Mouse (Mus musculus) liver, postnatal 0 days (tissue): ENCODE measurements at regions not wholly inside any gene's neighbourhood (a gene's known extent, or its start where the extent isn't known, plus 50 kb on each side); places are given as distances from the start of the nearest gene placed in this dataset.

Source experiments
- ATAC-seq: fragments of 200-750 bp; cut with Nextera tagmentation; 2 replicates; pipeline ENCODE4 v1.8.0; 2017; ENCODE audit warnings: mild to moderate bottlenecking, moderate library complexity
- DNase-seq: peaks from one replicate; pipeline ENCODE4 v3.0.0-alpha.2; 2016
- H3K27ac ChIP-seq: fragments of 300-500 bp; sonication (generic); 2 replicates; pipeline ENCODE4 v1.5.1; 2014; ENCODE audit warnings: antibody characterized with exemption, moderate library complexity, mild to moderate bottlenecking, low read depth
- H3K27me3 ChIP-seq: fragments of 300-500 bp; sonication (generic); 2 replicates; pipeline ENCODE4 v1.6.1; 2014; ENCODE audit warnings: low read length, control low read depth, mixed read lengths; ENCODE audit not compliant: insufficient read depth
- H3K36me3 ChIP-seq: fragments of 300-500 bp; sonication (generic); replicated peaks from 2 replicates; pipeline ENCODE4 v1.6.1; 2014; ENCODE audit warnings: mild to moderate bottlenecking, control low read depth, low read length, moderate library complexity, mixed read lengths; ENCODE audit not compliant: insufficient read depth
- H3K4me1 ChIP-seq: fragments of 300-500 bp; sonication (generic); 2 replicates; pipeline ENCODE4 v1.6.1; 2014; ENCODE audit warnings: antibody characterized with exemption, mild to moderate bottlenecking, control low read depth; ENCODE audit not compliant: insufficient read depth
- H3K4me2 ChIP-seq: fragments of 300-500 bp; sonication (generic); 2 replicates; pipeline ENCODE4 v1.6.1; 2014; ENCODE audit warnings: low read depth, mild to moderate bottlenecking, low read length, moderate library complexity, mixed read lengths
- H3K4me3 ChIP-seq: fragments of 300-500 bp; sonication (generic); 2 replicates; pipeline ENCODE4 v1.5.1; 2014; ENCODE audit warnings: low read depth, low read length
- H3K9ac ChIP-seq: fragments of 300-500 bp; sonication (generic); replicated peaks from 2 replicates; pipeline ENCODE4 v1.6.1; 2014; ENCODE audit warnings: mild to moderate bottlenecking, moderate library complexity
- H3K9me3 ChIP-seq: fragments of 300-500 bp; sonication (generic); 2 replicates; pipeline ENCODE4 v1.6.1; 2016; ENCODE audit warnings: mild to moderate bottlenecking, control low read depth, low read length, mixed read lengths
- CTCF ChIP-seq: sonication (generic); IDR thresholded peaks from 2 replicates; pipeline ENCODE4 v1.5.1; 2016; ENCODE audit warnings: antibody characterized with exemption, low read depth
- EP300 ChIP-seq: IDR thresholded peaks from 2 replicates; pipeline ENCODE4 v1.6.1; 2016; ENCODE audit warnings: antibody characterized with exemption, low read depth, mild to moderate bottlenecking
- WGBS: fragments of 180-500 bp; shearing (Covaris S2); extraction: QIAGEN DNeasy Blood & Tissue Kit; methylation state at CpG from one replicate; pipeline ENCODE4 v1.1.7; 2014; ENCODE audit not compliant: insufficient replicate concordance; 5-methylcytosine and 5-hydroxymethylcytosine counted together

DNA sequence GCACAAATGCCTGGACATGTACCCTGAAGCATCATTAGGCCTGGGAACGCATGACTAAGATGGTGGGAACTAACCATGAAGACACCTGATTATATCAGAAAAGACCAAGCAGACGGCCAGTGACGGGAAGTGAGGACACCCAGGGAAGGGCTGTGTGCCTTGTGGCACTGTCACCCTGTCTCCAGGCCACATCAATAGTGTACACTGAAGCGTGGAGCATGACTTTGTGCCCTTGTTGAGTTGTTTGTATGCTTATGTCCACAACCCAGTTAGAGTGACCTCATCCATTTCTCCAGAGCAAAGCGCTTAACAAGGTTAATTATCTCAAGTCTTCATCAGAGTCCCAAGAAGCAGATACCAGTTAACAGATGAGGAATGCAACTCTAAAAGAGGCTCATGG lies 96.8 kb upstream of the Cdkn3 start:
- 61% methylated on average over 5 of the region's 5 CpGs for WGBS
- DNase-seq (peak; percentile 26), ATAC-seq (peak; percentile 98)
- Histone ChIP-seq H3K4me1 (peaks cover 8% of the 10 kb centered on the region; the same call in 1 of the 2 replicates), H3K9ac (no peak overlapping the region), H3K4me2 (no peak overlapping the region), H3K27ac (0 out of 2 replicates have a peak overlapping the region, but pooled peaks have one; percentile 7), H3K9me3 (no peaks in the 10 kb centered on the region), H3K4me3 (no peak overlapping the region), H3K27me3 (no peaks in the 10 kb centered on the region), H3K36me3 (no peaks in the 10 kb centered on the region)
- TF ChIP-seq EP300 (no peak), CTCF (no peak)

DNA sequence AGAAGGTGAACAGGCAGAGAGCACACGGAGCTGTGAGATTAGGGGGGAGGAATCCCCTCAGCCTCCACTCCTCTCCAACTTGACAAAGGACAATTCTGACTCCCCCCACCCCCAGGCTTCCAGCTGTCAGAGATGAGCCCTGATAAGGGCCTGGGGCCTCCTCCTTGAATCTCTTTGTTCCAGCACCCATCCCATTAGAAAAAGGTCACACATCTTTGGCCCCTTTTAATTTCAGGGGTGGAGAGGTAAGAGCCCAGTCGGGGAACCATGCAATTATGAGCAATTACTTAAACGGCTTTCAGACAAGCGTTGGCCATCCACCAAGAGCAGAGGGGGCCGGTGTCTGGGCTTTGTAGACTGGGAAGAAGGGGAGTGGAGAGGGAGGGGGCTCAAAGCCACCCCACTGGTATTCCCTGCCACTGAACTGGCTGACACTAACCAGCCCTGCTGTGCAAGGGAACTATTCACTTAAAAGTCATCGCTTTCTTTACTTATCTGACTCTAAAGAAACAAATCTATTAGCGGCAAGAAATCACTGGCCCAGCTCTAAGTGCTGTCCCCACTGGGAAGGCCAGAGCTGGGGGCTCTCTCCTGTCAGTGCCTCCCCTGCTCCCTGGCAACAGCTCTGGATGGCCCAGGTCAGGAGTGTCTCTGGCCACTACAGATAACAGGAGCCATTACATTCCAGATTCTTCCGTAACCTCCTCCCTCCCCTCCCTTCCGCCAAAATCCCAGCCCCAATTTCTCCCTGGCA lies 98.4 kb upstream of the Cdkn3 start:
- H3K9me3 ChIP-seq, result no peaks in the 10 kb centered on the region
- TF ChIP-seq CTCF (no peak), EP300 (no peak)
- DNase-seq (peak; percentile 15), ATAC-seq (0 out of 2 replicates have a peak, but pooled peaks have one; percentile 41)
- no peak overlapping the region for H3K4me3 ChIP-seq
- no peak overlapping the region for H3K9ac ChIP-seq
- WGBS, result 38% methylated on average over 9 of the region's 9 CpGs
- H3K27ac ChIP-seq, result no peak overlapping the region
- peaks cover 8% of the 10 kb centered on the region; the same call in 1 of the 2 replicates for H3K4me1 ChIP-seq
- H3K36me3 ChIP-seq, result no peaks in the 10 kb centered on the region
- no peaks in the 10 kb centered on the region for H3K27me3 ChIP-seq
- H3K4me2 ChIP-seq, result no peak overlapping the region

DNA sequence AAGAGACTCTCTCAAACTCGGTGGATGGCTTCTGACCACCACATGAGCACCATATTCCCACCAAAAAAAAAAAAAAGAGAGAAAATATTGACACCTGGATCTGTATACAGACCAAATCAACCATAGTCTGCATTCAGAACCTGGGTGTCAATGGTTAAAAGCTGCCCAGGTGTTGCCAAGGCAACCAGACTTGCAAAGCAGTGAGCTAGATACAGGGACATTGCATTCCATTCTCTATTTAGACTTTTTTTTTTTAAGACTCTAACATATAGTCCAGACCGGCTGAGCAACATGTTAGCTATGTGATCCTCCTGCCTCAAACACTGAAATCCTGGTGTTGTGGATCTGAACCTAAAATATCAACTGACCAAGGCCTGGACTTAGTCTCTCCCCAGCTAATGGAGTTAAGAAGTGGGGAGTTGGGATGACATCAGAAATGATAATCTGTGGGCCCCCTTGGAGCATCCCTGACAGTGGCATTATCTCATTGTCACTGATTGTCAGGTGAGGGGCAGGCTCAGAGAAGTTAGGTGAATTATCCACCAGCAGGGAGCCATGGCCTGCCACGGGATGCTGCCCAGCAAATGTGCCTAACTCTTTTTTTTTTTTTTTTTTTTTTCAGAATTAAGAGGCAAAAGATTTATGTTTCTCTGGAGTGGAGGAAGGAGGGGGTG lies 99.1 kb upstream of the Cdkn3 start:
- H3K36me3 ChIP-seq, result no peaks in the 10 kb centered on the region
- H3K9me3 ChIP-seq, result no peaks in the 10 kb centered on the region

DNA sequence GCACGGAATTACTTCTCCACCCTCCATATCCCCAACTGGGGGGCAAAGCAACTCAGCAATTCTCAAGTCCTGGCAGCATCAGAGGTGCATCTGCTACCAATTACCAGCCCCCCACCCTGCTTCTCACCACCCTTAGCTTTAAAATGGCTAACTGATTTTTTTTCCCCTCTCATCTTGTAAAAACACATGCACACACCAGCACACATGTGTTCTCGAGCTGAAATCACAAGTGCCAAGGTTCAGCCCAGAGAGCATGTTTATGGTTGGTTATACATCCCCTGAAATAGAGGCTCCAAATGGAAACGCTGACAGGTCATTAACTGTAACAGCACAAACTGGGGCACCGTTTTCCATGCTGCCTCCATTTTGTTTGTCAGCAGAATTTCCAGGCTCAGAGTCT lies 101.0 kb upstream of the Cdkn3 start:
- H3K4me1 ChIP-seq, result peaks cover 8% of the 10 kb centered on the region; the same call in 1 of the 2 replicates
- 65% methylated on average over 4 of the region's 4 CpGs for WGBS
- no peak for ATAC-seq

More for the DNA sequence above, 99.1 kb upstream of the Cdkn3 start:
- no peak for ATAC-seq
- no peak for DNase-seq
- Histone ChIP-seq H3K4me2 (no peak overlapping the region), H3K9ac (no peak overlapping the region), H3K4me1 (peaks cover 8% of the 10 kb centered on the region; the same call in 1 of the 2 replicates), H3K27ac (no peak overlapping the region), H3K27me3 (no peaks in the 10 kb centered on the region), H3K4me3 (no peak overlapping the region)
- TF ChIP-seq EP300, result no peak
- TF ChIP-seq CTCF, result no peak
- 74% methylated on average over 3 of the region's 3 CpGs for WGBS

DNA sequence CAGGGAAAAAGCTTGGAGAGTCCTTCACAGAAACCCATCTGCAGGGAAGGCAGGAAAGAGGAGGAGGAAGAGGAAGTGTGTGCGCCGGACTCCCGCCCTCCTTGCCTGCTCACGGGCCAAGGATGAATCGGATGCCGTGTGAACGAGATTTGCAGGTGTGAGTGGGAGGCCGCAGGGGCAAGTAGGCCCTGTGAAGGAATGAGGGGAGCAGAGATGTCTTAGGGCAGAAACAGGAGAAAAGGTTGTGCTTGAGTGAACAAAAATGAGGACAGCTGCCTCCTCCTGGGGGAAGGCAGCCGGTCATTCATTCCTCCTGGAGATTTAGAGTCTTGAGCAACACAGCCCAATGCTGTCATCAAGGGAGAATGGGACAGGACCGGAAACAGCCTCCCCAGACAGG lies 104.1 kb upstream of the Cdkn3 start:
- TF ChIP-seq CTCF (no peak), EP300 (no peak)
- H3K4me2 ChIP-seq, result no peak overlapping the region
- H3K9ac ChIP-seq, result no peak overlapping the region
- H3K4me3 ChIP-seq, result no peak overlapping the region
- no peaks in the 10 kb centered on the region for H3K36me3 ChIP-seq
- no peak for DNase-seq
- no peak overlapping the region for H3K27ac ChIP-seq
- WGBS, result 71% methylated on average over 10 of the region's 10 CpGs
- no peaks in the 10 kb centered on the region for H3K27me3 ChIP-seq
- no peaks in the 10 kb centered on the region for H3K9me3 ChIP-seq
- ATAC-seq, result no peak
- no peaks in the 10 kb centered on the region for H3K4me1 ChIP-seq

More for the DNA sequence above, 101.0 kb upstream of the Cdkn3 start:
- Histone ChIP-seq H3K36me3 (no peaks in the 10 kb centered on the region), H3K27ac (no peak overlapping the region), H3K9ac (no peak overlapping the region), H3K27me3 (no peaks in the 10 kb centered on the region), H3K4me2 (no peak overlapping the region), H3K9me3 (no peaks in the 10 kb centered on the region), H3K4me3 (no peak overlapping the region)
- no peak for TF ChIP-seq CTCF
- TF ChIP-seq EP300, result no peak
- no peak for DNase-seq

DNA sequence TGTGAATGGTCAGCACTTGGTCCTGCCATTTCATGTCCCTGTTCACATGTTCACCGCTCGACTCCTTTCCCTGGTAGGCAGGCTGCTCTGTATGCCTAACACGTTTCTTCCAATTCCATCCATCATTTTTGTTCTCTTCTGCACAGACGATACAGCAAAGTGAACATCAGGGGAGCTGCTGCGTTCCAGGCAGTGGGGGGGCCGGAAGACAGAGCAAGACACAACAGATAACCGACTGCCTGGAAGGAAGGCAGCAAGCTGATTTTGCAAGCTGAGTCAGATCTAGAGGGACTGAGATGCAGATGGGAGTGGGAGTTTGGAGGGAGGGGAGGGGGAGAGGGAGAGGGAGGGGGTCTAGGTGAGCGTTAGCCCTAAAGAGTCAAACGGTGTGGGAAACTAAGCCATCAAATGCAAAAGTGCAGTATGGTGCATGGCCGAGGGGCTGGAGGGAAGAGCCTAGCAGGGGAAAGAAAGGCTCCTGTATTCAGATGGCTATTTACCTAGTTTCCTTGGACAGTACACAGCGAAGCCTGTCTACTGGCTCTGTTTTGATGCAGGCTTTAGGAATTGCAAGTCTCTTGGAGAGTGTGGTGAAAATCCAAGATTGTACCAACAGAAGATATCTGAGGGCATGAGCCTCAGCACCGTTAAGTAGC lies 112.9 kb upstream of the Cdkn3 start:
- H3K27ac ChIP-seq, result no peak overlapping the region
- no peaks in the 10 kb centered on the region for H3K27me3 ChIP-seq
- ATAC-seq, result no peak
- H3K9me3 ChIP-seq, result no peaks in the 10 kb centered on the region
- H3K9ac ChIP-seq, result no peak overlapping the region
- H3K4me2 ChIP-seq, result no peak overlapping the region
- H3K4me3 ChIP-seq, result no peak overlapping the region
- H3K36me3 ChIP-seq, result no peaks in the 10 kb centered on the region
- no peak for TF ChIP-seq EP300
- no peak for TF ChIP-seq CTCF
- no peaks in the 10 kb centered on the region for H3K4me1 ChIP-seq
- DNase-seq, result no peak
- 60% methylated on average over 12 of the region's 12 CpGs for WGBS
